Mouse (Mus musculus): ENCODE measurements around the gene Usp15. TPM values are rescaled to one million over a fixed set of nuclear protein-coding genes. Genes with fewer than 3 reads are reported as not detected.

The Usp15 gene
- total RNA-seq, 1 experiment from 2014 or later: 201 TPM

DNA sequence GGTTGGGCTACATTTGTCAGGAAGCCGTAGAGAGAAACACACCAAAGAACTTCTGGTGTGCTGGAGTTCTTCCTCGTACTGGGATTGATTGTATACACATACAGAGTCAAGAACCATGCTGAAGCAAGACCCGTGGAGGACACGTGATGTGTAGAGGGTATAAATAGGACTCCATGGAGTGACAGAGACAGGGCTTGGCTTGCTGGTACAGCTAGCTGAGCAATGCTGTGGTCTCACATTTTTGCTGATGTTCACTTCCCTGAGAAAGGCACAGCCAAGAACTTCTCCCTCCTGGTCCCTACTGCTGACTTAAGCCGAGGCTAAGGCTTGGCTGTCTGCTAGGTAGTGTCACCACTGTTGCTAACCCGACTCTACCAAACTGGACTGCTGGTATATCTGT is 136.0 kb downstream of the Usp15 start:
- ATAC-seq (replicated peaks; ENCODE audit: insufficient number of reproducible peaks, low FRiP score, low TSS enrichment, poor library complexity, severe bottlenecking): no peak

DNA sequence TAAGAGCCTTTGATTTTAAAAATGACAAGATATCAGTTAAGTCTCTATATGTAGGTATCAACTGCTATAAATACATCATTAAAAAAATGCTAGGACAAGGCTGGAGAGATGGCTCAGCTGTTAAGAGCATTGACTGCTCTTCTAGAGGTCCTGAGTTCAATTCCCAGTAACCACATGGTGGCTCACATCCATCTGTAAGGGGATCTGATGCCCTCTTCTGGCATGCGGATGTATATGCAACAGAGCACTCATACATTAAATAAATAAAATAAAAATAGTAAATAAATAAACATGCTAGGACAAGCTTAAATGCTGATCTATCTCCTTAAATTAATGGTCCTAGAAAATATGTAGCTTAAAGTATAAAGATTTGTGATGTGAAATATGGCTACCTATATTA is 139.7 kb downstream of the Usp15 start:
- ATAC-seq (replicated peaks; ENCODE audit: insufficient number of reproducible peaks, low FRiP score, low TSS enrichment, poor library complexity, severe bottlenecking): no peak

DNA sequence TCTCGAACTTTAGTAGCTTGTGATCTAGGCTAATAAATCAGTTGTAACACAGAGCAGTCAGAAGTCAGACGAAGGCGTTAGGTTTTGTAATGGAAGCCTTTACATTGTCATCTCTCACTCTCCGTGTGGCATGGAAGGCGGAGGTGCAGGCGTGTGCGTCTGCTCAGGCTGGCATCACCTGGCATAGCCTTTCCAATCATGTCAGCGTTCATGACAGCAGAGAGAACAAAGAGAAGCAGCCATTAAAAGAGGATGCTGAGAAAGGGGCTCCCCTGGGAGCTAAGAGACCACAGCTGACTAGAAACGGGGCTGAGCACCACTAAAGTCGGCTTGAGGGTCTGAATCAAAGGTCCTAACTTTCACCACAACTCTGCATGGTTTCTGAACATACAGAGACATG is 140.3 kb downstream of the Usp15 start:
- ATAC-seq (replicated peaks; ENCODE audit: insufficient number of reproducible peaks, low FRiP score, low TSS enrichment, poor library complexity, severe bottlenecking): no peak

DNA sequence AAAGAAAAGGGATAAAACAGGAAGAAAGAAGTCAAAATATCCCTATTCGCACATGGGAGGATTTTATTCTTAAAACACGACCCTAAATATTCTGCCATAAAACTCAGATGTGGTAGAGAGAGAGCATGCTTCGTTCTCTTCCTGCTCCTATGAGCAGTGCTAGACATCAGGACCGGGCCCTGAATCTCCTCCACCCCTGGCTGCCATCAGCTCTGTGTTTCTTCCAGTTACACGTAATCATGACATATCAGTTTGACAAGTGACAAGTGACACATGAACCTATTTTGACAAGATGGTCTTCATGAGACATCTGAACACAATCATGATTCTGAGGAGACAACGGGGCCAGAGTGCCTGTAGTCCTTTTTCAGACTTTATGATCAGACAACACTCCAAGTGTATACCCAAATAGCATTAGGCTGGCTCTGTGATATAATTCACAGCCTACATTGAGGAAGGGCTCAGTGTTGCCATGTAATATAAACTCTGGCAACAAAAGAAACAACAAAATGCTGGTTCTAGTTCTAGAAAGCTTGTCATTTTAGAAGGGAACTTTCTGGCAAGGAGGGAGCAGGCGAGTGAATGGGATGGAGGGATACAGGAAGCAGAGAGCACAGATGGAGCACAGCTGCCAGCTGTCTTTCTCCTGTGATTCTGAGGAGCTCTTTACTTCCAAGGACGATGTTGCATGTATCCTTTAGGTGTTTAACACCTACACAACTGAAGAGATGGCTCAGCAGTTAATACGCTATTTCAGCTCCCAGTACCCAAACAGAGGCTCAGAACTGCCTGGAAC is 141.4 kb downstream of the Usp15 start:
- no peak for ATAC-seq (replicated peaks; ENCODE audit: insufficient number of reproducible peaks, low FRiP score, low TSS enrichment, poor library complexity, severe bottlenecking)

Other genes starting within 250 kb of the Usp15 start
- 56.0 to 83.1 TPM (median 63.2 TPM) in 3 replicates for gene Mon2, start 120.5 kb downstream of the Usp15 start, total RNA-seq (2017)
- not detected in 3 replicates for gene Fam19a2, start 67.0 kb upstream of the Usp15 start, total RNA-seq (2017)